Mouse (Mus musculus) mesoderm, embryonic 11.5 days (tissue): Measurements from ENCODE around the gene Retreg2.

ENCODE experiments used
- DNase-seq: peaks from one replicate; pipeline ENCODE4 v3.0.0-alpha.2; 2012; ENCODE audit warnings: low read depth, low spot score

The Retreg2 gene

DNA sequence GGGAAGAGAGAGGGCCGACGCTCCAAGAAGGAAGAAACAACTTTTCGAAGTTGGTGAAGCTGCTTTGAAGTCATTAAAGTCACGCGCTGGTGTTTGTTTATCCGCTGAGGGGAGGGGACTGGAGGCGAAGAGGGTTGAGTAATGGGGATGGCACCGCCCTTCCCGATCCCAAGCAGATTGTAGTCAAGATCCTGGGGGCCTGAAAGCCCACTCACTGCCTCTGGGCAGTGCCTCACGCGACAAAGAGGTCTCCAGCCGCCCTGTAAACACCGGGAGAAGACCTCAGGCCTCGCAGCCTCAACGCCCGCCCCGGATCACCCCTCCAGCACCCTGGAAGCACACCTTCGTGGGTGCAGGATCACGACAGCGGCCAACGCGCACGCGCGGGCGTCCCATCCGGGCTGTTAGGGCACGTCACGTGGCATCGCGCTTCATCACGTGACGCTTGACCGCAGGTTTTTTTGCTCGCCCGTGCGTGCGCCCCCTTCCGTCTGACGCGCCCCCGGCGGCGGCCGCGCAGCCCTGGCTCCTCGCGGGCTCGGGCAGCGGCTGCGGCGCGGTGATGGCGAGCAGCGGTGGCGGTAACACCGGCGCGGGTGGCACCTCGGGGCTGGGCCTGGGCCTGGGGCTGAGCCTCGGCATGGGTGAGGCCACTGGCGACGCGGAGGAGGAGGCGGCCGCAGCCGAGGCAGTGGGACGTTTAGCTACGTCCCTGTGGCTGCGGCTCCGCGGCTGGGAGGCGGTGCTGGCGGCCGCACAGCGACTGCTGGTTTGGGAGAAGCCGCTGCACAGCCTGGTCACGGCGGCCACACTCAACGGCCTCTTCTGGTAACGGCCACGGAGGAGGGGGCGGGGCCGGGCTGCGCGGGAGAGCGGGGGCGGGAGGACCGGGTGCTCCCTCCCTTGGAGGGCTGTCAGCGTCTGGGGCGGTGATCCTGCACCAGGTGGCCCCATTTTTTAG is at the start of gene Retreg2, which contains the start of gene Cnppd1:
TSS of gene Retreg2 (plus strand) at position 478 of the 961 bp plus-strand sequence.
TSS of gene Cnppd1 (minus strand) at position 411 of the 961 bp plus-strand sequence.
- peak; percentile 97 for DNase-seq

- no peak for DNase-seq
Measured at GRCm38 (mm10) chr1:75122211-75122610, 20.4 kb upstream of the Retreg2 start.

DNA sequence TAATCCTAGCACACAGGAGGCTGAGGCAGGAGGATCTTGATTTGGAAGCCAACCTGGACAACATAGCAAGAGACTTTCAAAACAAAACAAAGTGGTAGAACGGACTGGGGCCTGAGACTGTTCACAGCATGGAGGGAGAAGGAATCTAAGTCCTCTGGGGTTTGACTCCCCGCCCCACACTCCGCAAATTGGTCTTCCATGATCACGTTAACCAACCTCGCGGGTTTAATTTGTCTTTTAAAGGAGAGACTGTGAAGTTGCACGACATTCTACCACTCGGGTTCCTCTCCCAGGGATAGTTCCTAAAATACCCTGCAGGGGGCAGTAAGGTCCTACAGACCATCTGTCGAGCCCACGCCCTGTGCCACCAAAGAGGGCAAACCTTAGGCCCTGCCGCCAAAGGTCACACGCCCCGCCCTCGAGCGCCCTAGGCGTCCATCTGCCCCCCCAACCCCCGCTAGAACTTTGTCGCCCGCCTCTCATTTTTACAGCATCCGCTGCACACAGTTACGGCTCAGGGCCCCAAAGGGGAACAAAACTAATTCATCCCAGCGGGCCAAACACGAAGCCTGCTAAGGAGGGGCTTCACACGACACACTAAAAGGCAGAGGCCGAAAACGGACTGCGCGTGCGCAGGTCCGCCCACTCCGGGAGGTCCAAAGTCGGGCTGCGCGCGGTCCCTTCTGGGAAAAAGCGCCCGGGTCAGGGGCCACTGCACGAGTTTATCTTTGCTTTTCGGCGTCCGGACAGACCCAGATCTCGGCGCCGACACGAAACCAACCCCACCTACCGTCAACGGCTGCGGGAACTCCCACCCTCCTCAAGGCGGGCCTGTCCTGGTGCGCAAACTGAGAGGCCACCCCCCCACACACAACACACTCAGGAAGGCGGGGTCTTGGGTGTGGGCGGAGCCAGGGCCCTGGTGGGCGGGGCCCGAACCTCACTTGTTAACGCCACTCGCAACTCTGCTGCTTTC is 17.9 kb upstream of the Retreg2 start, which contains the start of gene Nhej1:
TSS of gene Nhej1 (minus strand) at position 855 of the 976 bp plus-strand sequence.
- peak; percentile 98 for DNase-seq

GRCm38 (mm10) chr1:75125418-75125817 is 17.2 kb upstream of the Retreg2 start:
- DNase-seq, result no peak

DNA sequence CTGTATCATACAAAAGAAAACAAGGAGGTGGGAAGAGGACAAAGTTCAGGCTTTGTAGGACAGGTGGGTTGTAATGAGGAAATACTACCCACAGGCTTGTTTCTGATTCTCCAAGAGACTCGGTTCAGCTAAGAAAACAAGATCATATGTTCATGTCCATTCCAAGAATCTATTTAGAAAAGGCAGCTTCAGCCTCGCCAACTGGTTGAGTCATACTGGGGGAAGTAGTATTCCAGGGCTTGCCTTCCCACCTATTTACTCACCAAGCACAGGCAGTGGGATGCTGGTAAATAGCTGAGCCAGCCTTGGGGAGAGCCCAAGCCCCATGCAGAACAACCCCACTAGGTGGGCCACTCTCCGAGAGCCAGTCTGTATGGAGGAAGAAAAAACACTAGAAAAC is 13.9 kb upstream of the Retreg2 start:
- no peak for DNase-seq

DNA sequence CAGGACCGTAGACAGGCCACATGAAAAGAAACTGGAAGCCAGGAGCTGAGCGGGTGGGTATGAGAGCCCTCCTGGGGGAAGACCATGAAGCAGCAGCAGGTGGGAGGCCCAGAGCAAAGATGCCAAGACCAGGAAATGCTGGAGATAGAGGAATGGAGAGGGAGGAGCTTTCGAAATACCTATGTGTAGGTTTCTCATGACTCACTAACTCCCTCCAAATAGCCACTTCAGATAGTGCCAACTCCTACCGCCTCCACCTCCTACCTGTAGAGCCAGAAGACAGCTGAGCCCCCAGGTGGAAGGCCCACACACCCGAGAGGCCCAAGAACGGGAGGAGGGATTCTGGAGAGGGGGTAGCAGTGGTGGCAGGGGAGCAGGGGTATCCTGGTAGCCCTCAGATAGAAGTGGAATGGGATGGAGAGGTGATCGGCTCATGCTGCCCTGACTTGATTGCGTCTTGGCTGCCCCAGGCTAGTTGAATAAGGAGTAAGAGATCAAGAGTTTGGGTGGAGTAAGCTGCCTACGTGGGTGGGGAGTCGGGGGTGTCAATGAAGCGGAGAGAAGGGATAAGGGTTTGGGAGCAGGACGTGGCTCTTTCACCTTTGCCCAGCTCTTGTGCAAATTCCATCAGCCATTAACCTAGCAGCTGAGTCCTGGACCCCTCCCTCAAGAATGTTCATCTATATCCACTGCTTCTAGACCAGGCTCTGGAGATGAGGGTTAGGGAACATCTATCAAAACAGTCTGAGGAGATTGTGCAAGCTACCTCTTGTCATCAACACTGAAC is 9.0 kb upstream of the Retreg2 start, which contains the start of gene Slc23a3:
TSS of gene Slc23a3 (minus strand) at position 470 of the 787 bp plus-strand sequence.
- DNase-seq, result no peak

GRCm38 (mm10) chr1:75136293-75136692 is 6.3 kb upstream of the Retreg2 start:
- no peak for DNase-seq

DNA sequence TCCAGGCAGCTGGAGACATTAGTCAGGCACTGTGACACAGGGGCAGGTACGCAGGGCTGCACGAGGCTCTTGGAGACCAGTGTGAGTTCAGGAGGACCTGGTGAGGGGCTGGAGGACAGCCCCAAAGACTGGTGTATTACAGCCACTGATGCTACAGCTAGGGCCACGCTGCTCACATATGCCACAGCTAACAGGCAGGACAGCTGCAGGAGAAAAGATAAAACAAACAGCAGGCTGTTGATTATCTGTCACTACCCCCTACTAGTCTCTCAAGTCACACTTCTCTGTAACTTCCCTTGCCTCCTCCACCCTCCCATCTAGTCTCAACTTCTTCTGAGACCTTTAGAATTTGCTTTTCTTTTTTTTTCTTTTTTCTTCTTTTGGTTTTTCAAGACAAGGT is 5.8 kb upstream of the Retreg2 start:
- no peak for DNase-seq

DNA sequence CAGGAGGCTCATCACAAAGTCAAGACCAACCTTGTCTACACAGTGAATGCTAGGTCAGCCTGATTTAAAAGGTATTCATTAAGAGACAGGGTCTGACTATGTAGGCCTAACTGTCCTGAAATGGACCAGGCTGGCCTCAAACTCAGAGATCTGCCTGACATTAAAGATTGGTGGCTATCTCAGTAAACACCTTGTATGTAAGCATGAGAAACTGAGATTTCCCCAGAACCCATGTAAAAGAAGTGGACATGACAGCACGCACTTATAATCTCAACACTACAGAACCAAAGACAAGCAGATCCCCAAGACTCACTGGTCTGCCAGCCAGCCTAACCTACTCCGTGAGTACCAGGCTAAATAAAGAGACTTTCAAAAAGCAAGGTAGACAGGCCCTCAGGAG is 4.1 kb upstream of the Retreg2 start:
- no peak for DNase-seq

GRCm38 (mm10) chr1:75140601-75141190 is 1.9 kb upstream of the Retreg2 start:
- DNase-seq, result no peak

GRCm38 (mm10) chr1:75141486-75142190 is 940 bp upstream of the Retreg2 start:
- DNase-seq, result peak; percentile 48

DNA sequence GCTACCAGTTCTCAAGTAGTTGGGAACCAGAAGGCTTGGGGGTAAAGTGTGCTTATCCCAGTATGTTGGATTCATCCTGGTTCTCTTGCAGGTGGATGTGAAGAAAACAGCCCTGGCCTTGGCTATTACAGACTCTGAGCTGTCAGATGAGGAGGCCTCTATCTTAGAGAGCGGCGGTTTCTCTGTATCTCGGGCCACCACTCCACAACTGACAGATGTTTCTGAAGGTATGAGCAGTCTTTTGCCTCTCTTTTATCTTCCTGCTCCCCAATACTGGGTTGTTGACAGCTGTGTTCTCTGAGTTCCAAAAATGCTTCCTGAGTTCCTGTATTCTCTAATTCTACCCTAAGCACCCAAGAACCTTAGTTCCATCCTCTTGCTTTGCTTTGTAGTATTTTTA is 3.0 kb downstream of the Retreg2 start:
- DNase-seq, result no peak

DNA sequence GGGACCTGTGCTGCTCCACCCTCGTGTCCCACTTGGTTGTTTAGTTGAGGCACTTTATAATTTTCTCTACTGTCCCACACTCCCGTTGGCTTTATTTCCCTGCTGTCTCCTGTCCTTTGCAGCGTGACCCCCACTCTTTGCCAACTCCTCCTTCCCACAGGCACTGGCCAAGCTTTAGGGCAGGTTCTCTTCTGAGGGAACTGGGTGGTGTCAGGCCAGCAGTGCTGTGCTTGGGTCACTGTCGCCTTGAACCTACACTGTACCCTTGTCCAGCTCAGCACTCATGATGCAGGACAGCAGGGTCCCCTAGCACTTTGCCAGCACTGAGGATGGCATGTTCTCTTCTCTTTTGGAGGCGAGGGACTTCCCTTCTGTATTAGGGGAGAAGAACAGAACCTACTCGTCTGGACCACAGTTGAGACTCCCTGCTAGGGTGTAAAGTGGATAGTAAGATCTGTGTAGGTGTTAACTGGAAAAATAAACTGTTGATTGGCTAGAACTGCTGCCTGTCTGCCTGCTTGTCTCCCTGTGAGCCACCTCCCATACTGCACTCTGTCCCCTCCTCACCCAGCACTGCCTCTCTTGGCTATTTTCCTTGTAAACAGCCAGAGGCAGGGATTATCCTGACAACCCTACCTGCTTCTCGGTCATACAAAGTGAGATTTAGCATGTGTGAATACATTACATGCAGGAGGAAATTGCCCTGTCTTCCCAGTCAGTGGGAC is 5.0 kb downstream of the Retreg2 start:
- DNase-seq, result no peak

GRCm38 (mm10) chr1:75148727-75149126 is 6.1 kb downstream of the Retreg2 start:
- no peak for DNase-seq

- DNase-seq, result no peak
Measured at GRCm38 (mm10) chr1:75155837-75156236, 13.3 kb downstream of the Retreg2 start.

- no peak for DNase-seq
Measured at GRCm38 (mm10) chr1:75158990-75159389, 16.4 kb downstream of the Retreg2 start.

DNA sequence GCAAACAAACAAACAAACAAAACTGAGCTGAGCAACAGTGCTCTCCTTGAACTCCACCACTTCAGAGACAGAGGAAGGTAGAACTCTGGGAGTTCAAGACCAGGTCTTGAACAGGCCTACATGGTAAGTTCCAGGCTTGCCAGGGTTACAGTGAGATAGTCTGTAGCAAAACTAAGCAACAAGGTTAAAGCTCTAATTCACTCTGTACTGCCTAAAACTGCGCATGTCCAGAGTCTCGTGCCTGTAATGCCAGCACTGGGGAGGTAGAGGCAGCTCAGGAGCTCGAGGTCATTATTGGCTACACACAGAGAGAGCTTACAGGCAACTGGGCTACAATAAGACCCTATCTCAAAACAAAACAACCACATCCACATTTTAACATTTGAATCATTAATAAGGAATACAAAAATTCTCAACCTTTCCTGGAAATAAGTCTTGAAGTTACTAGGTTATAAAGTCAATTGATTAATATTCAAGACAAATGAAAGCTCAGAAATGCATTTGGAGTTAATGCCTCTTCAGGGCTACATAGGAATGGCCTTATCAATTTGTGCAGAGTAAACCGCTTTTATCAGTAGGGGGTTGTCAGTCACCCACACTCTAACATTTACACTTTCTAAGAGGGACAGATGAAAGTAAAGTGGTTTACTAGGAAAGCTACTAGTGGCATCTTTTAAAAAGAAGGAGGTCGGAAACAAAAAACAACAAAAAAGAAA is 17.1 kb downstream of the Retreg2 start:
- no peak for DNase-seq

- DNase-seq, result no peak
Measured at GRCm38 (mm10) chr1:75160256-75160617, 17.7 kb downstream of the Retreg2 start.

- no peak for DNase-seq
Measured at GRCm38 (mm10) chr1:75168093-75168471, 25.5 kb downstream of the Retreg2 start.
